Mouse (Mus musculus) limb, embryonic 14.5 days (tissue): Measurements from ENCODE around the gene Wars2. TPM values are rescaled to one million over a fixed set of nuclear protein-coding genes. Genes with fewer than 3 reads are reported as not detected.

Source experiments
- ATAC-seq: fragments of 200-750 bp; cut with Nextera tagmentation; 2 replicates; pipeline ENCODE4 v1.8.0; 2017; ENCODE audit warnings: low read depth, moderate number of reproducible peaks, moderate TSS enrichment; ENCODE audit not compliant: low FRiP score
- DNase-seq: peaks from one replicate; pipeline ENCODE4 v3.0.0-alpha.2; 2015; ENCODE audit warnings: low spot score
- H3K27ac ChIP-seq: fragments of 300-500 bp; sonication (generic); replicated peaks from 2 replicates; pipeline ENCODE4 v1.5.1; 2014; ENCODE audit warnings: low read depth, mild to moderate bottlenecking, low read length, moderate library complexity, mixed read lengths
- H3K27me3 ChIP-seq: fragments of 300-500 bp; sonication (generic); 2 replicates; pipeline ENCODE4 v1.6.1; 2014; ENCODE audit warnings: low read length, mixed read lengths; ENCODE audit not compliant: control insufficient read depth, insufficient read depth
- H3K36me3 ChIP-seq: fragments of 300-500 bp; sonication (generic); 2 replicates; pipeline ENCODE4 v1.6.1; 2014; ENCODE audit warnings: mild to moderate bottlenecking, low read length, moderate library complexity, mixed read lengths; ENCODE audit not compliant: control insufficient read depth, insufficient read depth
- H3K4me1 ChIP-seq: fragments of 300-500 bp; sonication (generic); 2 replicates; pipeline ENCODE4 v1.6.1; 2014; ENCODE audit warnings: antibody characterized with exemption, low read length, mixed read lengths; ENCODE audit not compliant: control insufficient read depth, insufficient read depth
- H3K4me2 ChIP-seq: fragments of 300-500 bp; sonication (generic); replicated peaks from 2 replicates; pipeline ENCODE4 v1.6.1; 2014; ENCODE audit warnings: low read depth, mild to moderate bottlenecking, low read length, moderate library complexity; ENCODE audit not compliant: severe bottlenecking
- H3K4me3 ChIP-seq: fragments of 300-500 bp; sonication (generic); replicated peaks from 2 replicates; pipeline ENCODE4 v1.5.1; 2014; ENCODE audit warnings: low read length
- H3K9ac ChIP-seq: fragments of 300-500 bp; sonication (generic); 2 replicates; pipeline ENCODE4 v1.6.1; 2014; ENCODE audit warnings: mild to moderate bottlenecking, low read depth, low read length, moderate library complexity; ENCODE audit not compliant: severe bottlenecking
- H3K9me3 ChIP-seq: fragments of 300-500 bp; sonication (generic); 2 replicates; pipeline ENCODE4 v1.6.1; 2016; ENCODE audit warnings: low read length; ENCODE audit not compliant: control insufficient read depth
- POLR2A ChIP-seq: fragments of 200-500 bp; IDR thresholded peaks from 2 replicates; pipeline ENCODE4 v1.8.0; 2012; ENCODE audit warnings: inconsistent platforms, mild to moderate bottlenecking, moderate library complexity, borderline replicate concordance; ENCODE audit not compliant: insufficient read depth, insufficient read length; ENCODE audit errors: extremely low read depth
- whole genome bisulfite sequencing: fragments of 180-500 bp; shearing (Covaris S2); extraction: QIAGEN DNeasy Blood & Tissue Kit; methylation state at CpG from one replicate; pipeline ENCODE4 v1.1.7; 2014; 5-methylcytosine and 5-hydroxymethylcytosine counted together
- polyA plus RNA-seq, 2 experiments: library from polyadenylated mRNA; depleted of rRNA in 1 of 2; stranded (reverse) in 1 of 2; unstranded in 1 of 2; fragments of >200 nt; fragmentation: Nextera tagmentation in 1 of 2; extraction: Ambion mirVana in 1 of 2; gene quantifications; 2 replicates each; pipeline versions ENCODE4 v1.2.1 to v1.2.3; 2012 to 2014

Wars2 gene
- 8.2 and 8.7 TPM in 2 replicates for polyA plus RNA-seq (2012; rRNA removed)
- 10.9 and 12.3 TPM in 2 replicates for polyA plus RNA-seq (2014; fragmentation: Nextera tagmentation; extraction: Ambion mirVana)

DNA sequence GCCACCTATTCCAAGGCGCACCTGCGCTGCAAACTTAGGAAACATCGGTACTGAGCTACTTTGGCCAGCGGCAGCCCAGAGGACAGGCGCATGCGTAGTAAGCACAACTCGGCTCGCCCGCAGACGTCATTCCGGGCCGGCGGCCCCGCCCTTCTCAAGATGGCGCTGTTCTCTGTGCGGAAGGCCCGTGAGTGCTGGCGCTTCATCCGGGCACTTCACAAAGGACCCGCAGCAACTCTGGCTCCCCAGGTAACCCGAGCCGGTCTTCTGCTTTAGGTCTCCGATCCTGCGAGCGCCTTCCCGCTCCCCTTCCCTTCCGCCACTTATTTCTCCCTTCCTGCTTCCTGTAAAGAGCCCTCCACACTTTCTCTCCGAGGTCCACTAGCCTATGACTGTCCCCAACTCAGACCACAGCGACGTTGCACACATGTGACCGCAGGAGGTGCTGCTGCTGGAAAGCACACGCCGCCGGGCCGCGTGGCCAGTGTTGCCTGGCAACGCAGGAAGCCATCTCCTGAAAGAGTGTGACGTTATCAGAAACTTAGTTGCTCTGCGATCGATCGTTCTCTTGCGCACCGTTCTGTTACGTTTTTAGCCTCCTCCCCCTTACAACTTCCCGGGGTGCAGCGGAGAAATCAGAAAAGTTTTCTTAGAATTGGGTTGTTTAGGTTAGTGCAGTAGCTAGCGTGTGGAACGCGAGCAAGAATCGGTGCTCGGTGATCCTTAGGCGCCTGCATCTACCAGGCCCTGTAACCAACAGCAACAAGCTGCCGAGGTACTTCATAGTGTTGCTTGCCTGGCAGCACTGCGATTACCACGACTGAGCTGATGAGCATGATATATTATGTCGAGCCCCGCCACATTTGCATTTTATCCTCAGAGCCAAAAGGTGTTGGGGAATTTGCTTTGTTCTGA is at the start of gene Wars2:
Gene Wars2, plus strand, starts transcription at position 129 of the 915 bp plus-strand sequence.
- Histone ChIP-seq H3K4me1 (no peaks in the 10 kb centered on the region), H3K9ac (peak within 1 kb of the TSS; percentile 60), H3K36me3 (no peaks in the 10 kb centered on the region), H3K27ac (peak within 1 kb of the TSS; percentile 94), H3K27me3 (no peaks in the 10 kb centered on the region), H3K4me2 (peak within 1 kb of the TSS; percentile 66), H3K9me3 (no peaks in the 10 kb centered on the region), H3K4me3 (peak within 1 kb of the TSS; percentile 57)
- ATAC-seq (peak; percentile 99), DNase-seq (peak; percentile 92)
- under 1% methylated on average over 57 of the region's 57 CpGs for WGBS
- TF ChIP-seq POLR2A, result no peak

DNA sequence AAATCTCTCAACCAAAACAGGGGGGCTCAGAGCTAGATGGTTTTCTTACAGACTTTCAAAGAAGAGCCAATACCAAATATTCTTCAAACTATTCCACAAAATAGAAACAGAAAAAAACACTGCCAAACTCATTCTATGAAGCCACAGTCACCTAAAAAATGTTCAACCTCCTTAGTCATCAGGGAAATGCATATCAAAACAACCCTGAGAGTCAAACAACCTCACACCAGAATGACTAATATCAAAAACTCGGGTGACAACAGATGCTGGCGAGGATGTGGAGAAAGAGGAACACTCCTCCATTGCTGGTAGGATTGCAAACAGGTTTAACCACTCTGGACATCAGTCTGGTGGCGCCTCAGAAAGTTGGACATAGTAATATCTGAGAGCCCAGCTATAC is 44.1 kb upstream of the Wars2 start:
- Histone ChIP-seq H3K27ac (no peak overlapping the region), H3K4me1 (no peaks in the 10 kb centered on the region), H3K9ac (no peak overlapping the region), H3K4me3 (no peak overlapping the region), H3K27me3 (no peaks in the 10 kb centered on the region), H3K4me2 (no peak overlapping the region), H3K9me3 (no peaks in the 10 kb centered on the region), H3K36me3 (no peaks in the 10 kb centered on the region)
- 73% methylated on average over 3 of the region's 3 CpGs for WGBS
- TF ChIP-seq POLR2A, result no peak
- DNase-seq (no peak), ATAC-seq (no peak)

DNA sequence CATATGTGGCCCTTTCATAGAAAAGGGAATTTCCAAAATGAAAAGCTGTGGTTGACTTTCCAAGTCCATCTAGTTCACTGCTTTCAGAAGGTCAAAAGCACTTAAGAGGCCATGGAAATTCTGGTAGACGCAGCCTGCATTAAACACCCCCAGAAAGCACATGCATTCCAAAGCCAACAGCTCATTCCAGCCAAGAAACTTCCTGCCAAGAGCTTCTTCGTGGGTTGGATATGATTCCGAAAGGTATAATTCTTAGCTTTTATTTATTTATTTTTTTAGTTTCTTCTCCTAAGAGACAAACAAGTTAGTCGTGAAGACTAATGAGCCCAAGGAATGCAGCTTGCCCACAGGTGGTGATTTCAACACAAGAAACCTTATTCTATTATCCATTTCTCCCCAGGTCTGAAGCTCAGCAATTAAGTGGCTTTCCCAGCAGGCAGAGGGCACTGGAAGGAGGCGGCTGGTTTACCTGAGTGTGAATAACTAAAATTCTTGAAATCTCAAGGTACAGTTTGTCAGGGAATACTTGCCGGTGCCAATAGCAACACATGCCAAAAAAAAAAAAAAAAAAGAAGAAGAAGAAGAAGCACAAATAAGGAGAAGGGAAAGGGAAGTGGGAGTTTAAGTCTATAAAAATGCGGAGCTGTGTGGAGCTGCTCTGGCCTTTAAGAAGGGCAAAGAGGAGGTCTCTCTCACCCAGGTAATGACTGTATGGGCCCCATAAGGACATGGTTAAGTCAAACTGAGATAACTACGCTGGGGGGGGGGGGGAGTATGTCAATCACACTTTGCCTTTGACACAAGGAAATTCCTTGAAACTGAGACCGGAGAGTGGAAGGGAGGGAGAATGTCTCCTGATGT is 30.3 kb upstream of the Wars2 start:
- H3K9me3 ChIP-seq, result no peaks in the 10 kb centered on the region
- whole genome bisulfite sequencing, result 29% methylated on average over 9 of the region's 9 CpGs
- ATAC-seq (peak; percentile 62), DNase-seq (peak; percentile 75)
- H3K4me2 ChIP-seq, result no peak overlapping the region; the same call in 1 of the 2 replicates
- H3K4me1 ChIP-seq, result peaks cover 42% of the 10 kb centered on the region
- H3K9ac ChIP-seq, result no peak overlapping the region
- no peaks in the 10 kb centered on the region for H3K27me3 ChIP-seq
- H3K36me3 ChIP-seq, result no peaks in the 10 kb centered on the region
- H3K4me3 ChIP-seq, result no peak overlapping the region
- no peak overlapping the region; the same call in 1 of the 2 replicates for H3K27ac ChIP-seq
- TF ChIP-seq POLR2A, result no peak

DNA sequence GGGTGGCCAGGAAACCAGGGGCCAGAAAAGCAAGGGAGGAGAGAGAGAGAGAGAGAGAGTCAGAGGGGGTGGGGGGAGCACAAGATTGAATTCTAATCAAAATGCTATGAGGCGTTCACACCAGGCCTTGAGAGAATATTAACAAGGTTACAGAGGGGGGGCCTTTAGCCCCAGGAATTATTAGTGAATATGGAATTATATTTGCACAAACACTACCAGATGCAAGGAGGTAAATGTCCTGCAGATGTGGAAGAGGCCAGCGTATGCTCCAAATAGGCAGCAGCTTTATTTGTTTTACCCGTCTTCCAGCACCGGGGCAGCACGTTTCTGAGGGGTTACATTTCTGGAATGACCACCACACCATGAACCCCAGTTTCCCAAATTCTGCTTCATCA is 29.7 kb upstream of the Wars2 start:
- H3K9me3 ChIP-seq, result no peaks in the 10 kb centered on the region
- H3K4me1 ChIP-seq, result peaks cover 42% of the 10 kb centered on the region
- TF ChIP-seq POLR2A, result no peak
- H3K36me3 ChIP-seq, result no peaks in the 10 kb centered on the region
- no peak overlapping the region for H3K4me3 ChIP-seq
- ATAC-seq, result peak; percentile 55
- no peak overlapping the region for H3K9ac ChIP-seq
- no peaks in the 10 kb centered on the region for H3K27me3 ChIP-seq
- 41% methylated on average over 5 of the region's 5 CpGs for WGBS
- H3K27ac ChIP-seq, result no peak overlapping the region; the same call in 1 of the 2 replicates
- DNase-seq, result peak; percentile 44
- no peak overlapping the region for H3K4me2 ChIP-seq

DNA sequence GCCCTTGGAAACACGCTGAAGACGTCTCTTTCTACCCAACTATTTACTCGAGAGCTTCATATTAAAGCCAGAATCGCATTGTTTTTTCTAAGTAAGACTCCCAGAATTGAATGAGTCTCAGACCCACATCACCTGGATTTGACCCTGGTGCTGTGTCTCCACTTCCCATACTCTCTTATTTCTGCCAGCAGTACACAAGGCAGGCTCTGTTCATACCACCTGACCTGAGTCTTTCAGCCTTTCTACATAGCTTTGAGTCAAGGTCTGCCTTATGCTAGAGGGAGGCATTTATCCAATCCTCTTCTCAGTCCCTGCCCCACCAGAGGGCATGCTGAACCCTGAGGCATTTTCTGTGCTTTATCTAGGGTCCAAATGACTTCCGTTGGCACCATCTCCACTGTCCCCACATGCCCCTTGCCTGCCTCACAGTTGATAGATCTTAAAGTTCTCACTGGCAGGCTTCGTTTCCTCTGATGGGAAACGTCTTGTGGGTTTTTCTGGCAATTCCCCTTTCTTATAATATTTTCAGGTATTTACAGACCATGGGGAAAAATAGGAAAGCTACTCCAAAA is 27.5 kb upstream of the Wars2 start:
- Histone ChIP-seq H3K27ac (peak overlapping the region; percentile 46), H3K9me3 (no peaks in the 10 kb centered on the region), H3K9ac (no peak overlapping the region), H3K4me2 (no peak overlapping the region), H3K4me3 (no peak overlapping the region), H3K36me3 (no peaks in the 10 kb centered on the region), H3K27me3 (no peaks in the 10 kb centered on the region), H3K4me1 (peaks cover 42% of the 10 kb centered on the region)
- 46% methylated on average over 7 of the region's 7 CpGs for WGBS
- ATAC-seq, result no peak
- no peak for DNase-seq
- no peak for TF ChIP-seq POLR2A
